Mouse (Mus musculus) megakaryocyte, embryonic 14.5 days (primary cell): ENCODE data around the gene Gm11172.

Source experiments
- FLI1 ChIP-seq: IDR thresholded peaks from 2 replicates; pipeline ENCODE4 v1.6.1; 2012; ENCODE audit warnings: low read length, inconsistent platforms, mixed read lengths
- GATA1 ChIP-seq: IDR thresholded peaks from 3 replicates; pipeline ENCODE4 v1.6.1; 2012; ENCODE audit warnings: mixed read lengths, low read length, inconsistent platforms, borderline replicate concordance

GRCm38 (mm10) chr16:10790702-10791101, 22.0 kb upstream of the Gm11172 start, which contains the start of gene Prm3:
- TF ChIP-seq GATA1 (no peak), FLI1 (no peak)
